Mouse (Mus musculus) limb, embryonic 15.5 days (tissue): ENCODE measurements around the gene Olfr1196. TPM values are rescaled to one million over a fixed set of nuclear protein-coding genes. Genes with fewer than 3 reads are reported as not detected.
"Not testable (repeated sequence)": the region's sequence is repeated elsewhere in the genome, so short reads cannot be mapped to it uniquely, and the experiment has no call there.

Source experiments
- ATAC-seq: fragments of 200-750 bp; cut with Nextera tagmentation; 2 replicates; pipeline ENCODE4 v1.8.0; 2017; ENCODE audit warnings: low read depth, moderate TSS enrichment; ENCODE audit not compliant: insufficient number of reproducible peaks, low FRiP score, low TSS enrichment
- H3K27ac ChIP-seq: fragments of 300-500 bp; sonication (generic); 2 replicates; pipeline ENCODE4 v1.5.1; 2015; ENCODE audit warnings: moderate library complexity, mild to moderate bottlenecking, inconsistent platforms
- H3K27me3 ChIP-seq: fragments of 300-500 bp; sonication (generic); 2 replicates; pipeline ENCODE4 v1.6.1; 2015; ENCODE audit warnings: inconsistent platforms
- H3K36me3 ChIP-seq: fragments of 300-500 bp; sonication (generic); 2 replicates; pipeline ENCODE4 v1.6.1; 2015; ENCODE audit warnings: inconsistent platforms
- H3K4me1 ChIP-seq: fragments of 300-500 bp; sonication (generic); 2 replicates; pipeline ENCODE4 v1.6.1; 2015; ENCODE audit warnings: inconsistent platforms
- H3K4me2 ChIP-seq: fragments of 300-500 bp; sonication (generic); 2 replicates; pipeline ENCODE4 v1.6.1; 2015; ENCODE audit warnings: mild to moderate bottlenecking, inconsistent platforms
- H3K4me3 ChIP-seq: fragments of 300-500 bp; sonication (generic); 2 replicates; pipeline ENCODE4 v1.5.1; 2015; ENCODE audit warnings: mild to moderate bottlenecking, inconsistent platforms
- H3K9ac ChIP-seq: fragments of 300-500 bp; sonication (generic); 2 replicates; pipeline ENCODE4 v1.6.1; 2015; ENCODE audit warnings: inconsistent platforms
- H3K9me3 ChIP-seq: fragments of 300-500 bp; sonication (generic); 2 replicates; pipeline ENCODE4 v1.6.1; 2016; ENCODE audit warnings: inconsistent platforms
- WGBS: fragments of 180-500 bp; shearing (Covaris S2); methylation state at CpG from one replicate; pipeline ENCODE4 v1.1.7; 2015; 5-methylcytosine and 5-hydroxymethylcytosine counted together
- polyA plus RNA-seq: library from polyadenylated mRNA; unstranded; fragments of >200 nt; fragmentation: Nextera tagmentation; extraction: Ambion mirVana; gene quantifications from 2 replicates; pipeline ENCODE4 v1.2.1, GENCODE M21; 2015

Olfr1196 gene
- polyA plus RNA-seq, result not detected in 2 replicates

GRCm38 (mm10) chr2:88704497-88704896 lies at the start of gene Olfr1196:
Gene Olfr1196 (minus strand): TSS chr2:88704597.
- Histone ChIP-seq H3K9me3 (no peaks in the 10 kb centered on the region), H3K27ac (no peak within 1 kb of the TSS), H3K4me1 (no peaks in the 10 kb centered on the region), H3K36me3 (no peaks in the 10 kb centered on the region), H3K4me3 (no peak within 1 kb of the TSS), H3K4me2 (no peak within 1 kb of the TSS), H3K27me3 (no peaks in the 10 kb centered on the region), H3K9ac (no peak within 1 kb of the TSS)
- ATAC-seq, result no peak
- 77% methylated on average over 2 of the region's 2 CpGs for WGBS

GRCm38 (mm10) chr2:88751270-88751669 lies 46.9 kb upstream of the Olfr1196 start, which contains the start of gene Olfr1198:
Gene Olfr1198 (minus strand): TSS chr2:88751370.
- no peaks in the 10 kb centered on the region for H3K4me1 ChIP-seq
- H3K36me3 ChIP-seq, result no peaks in the 10 kb centered on the region
- no peak within 1 kb of the TSS for H3K4me3 ChIP-seq
- no peak within 1 kb of the TSS for H3K9ac ChIP-seq
- 86% methylated on average over 2 of the region's 2 CpGs for WGBS
- H3K27me3 ChIP-seq, result no peaks in the 10 kb centered on the region
- no peak within 1 kb of the TSS for H3K27ac ChIP-seq
- no peaks in the 10 kb centered on the region for H3K9me3 ChIP-seq
- H3K4me2 ChIP-seq, result no peak within 1 kb of the TSS
- ATAC-seq, result no peak

- Histone ChIP-seq H3K36me3 (no peaks in the 10 kb centered on the region), H3K9me3 (no peaks in the 10 kb centered on the region), H3K9ac (no peak overlapping the region), H3K4me2 (no peak overlapping the region), H3K4me3 (no peak overlapping the region), H3K4me1 (no peaks in the 10 kb centered on the region), H3K27ac (no peak overlapping the region), H3K27me3 (no peaks in the 10 kb centered on the region)
- 87% methylated on average over 3 of the region's 3 CpGs for WGBS
- no peak for ATAC-seq
Measured at GRCm38 (mm10) chr2:88743379-88743778, 39.0 kb upstream of the Olfr1196 start.

GRCm38 (mm10) chr2:88732266-88732665 lies 27.9 kb upstream of the Olfr1196 start, which contains the start of gene Olfr1197:
Gene Olfr1197 (minus strand): TSS chr2:88732366.
- Histone ChIP-seq H3K27ac (no peak within 1 kb of the TSS), H3K4me1 (no peaks in the 10 kb centered on the region), H3K4me3 (no peak within 1 kb of the TSS), H3K27me3 (no peaks in the 10 kb centered on the region), H3K9me3 (no peaks in the 10 kb centered on the region), H3K36me3 (no peaks in the 10 kb centered on the region), H3K4me2 (no peak within 1 kb of the TSS), H3K9ac (no peak within 1 kb of the TSS)
- no peak for ATAC-seq
- 84% methylated on average over 1 of the region's 1 CpGs for WGBS

GRCm38 (mm10) chr2:88689087-88689486 lies 15.3 kb downstream of the Olfr1196 start, which contains the start of gene Olfr1195:
Gene Olfr1195 (minus strand): TSS chr2:88689187.
- ATAC-seq, result no peak
- Histone ChIP-seq H3K9me3 (no peaks in the 10 kb centered on the region), H3K4me2 (no peak within 1 kb of the TSS)

GRCm38 (mm10) chr2:88675328-88675727 lies 29.1 kb downstream of the Olfr1196 start, which contains the start of gene Olfr1193:
Gene Olfr1193 (plus strand): TSS chr2:88675628.
- not testable (repeated sequence) for H3K36me3 ChIP-seq, H3K9ac ChIP-seq, H3K4me1 ChIP-seq, H3K4me3 ChIP-seq, H3K27ac ChIP-seq, H3K4me2 ChIP-seq, ATAC-seq, H3K9me3 ChIP-seq, H3K27me3 ChIP-seq

More at GRCm38 (mm10) chr2:88689087-88689486, 15.3 kb downstream of the Olfr1196 start, which contains the start of gene Olfr1195:
- H3K4me1 ChIP-seq, result no peaks in the 10 kb centered on the region
- no peaks in the 10 kb centered on the region for H3K27me3 ChIP-seq
- no peaks in the 10 kb centered on the region for H3K36me3 ChIP-seq
- no peak within 1 kb of the TSS for H3K4me3 ChIP-seq
- H3K9ac ChIP-seq, result no peak within 1 kb of the TSS
- H3K27ac ChIP-seq, result no peak within 1 kb of the TSS

- Histone ChIP-seq H3K36me3 (no peaks in the 10 kb centered on the region), H3K4me2 (no peak within 1 kb of the TSS), H3K4me1 (no peaks in the 10 kb centered on the region), H3K9me3 (no peaks in the 10 kb centered on the region), H3K27ac (no peak within 1 kb of the TSS), H3K9ac (no peak within 1 kb of the TSS), H3K4me3 (no peak within 1 kb of the TSS), H3K27me3 (no peaks in the 10 kb centered on the region)
- no peak for ATAC-seq
- 36% methylated on average over 1 of the region's 1 CpGs for WGBS
Measured at GRCm38 (mm10) chr2:88648209-88648608, 56.2 kb downstream of the Olfr1196 start, which contains the start of gene Olfr1192-ps1. Gene Olfr1192-ps1 (plus strand): TSS chr2:88648509.

Other genes with a start within 250 kb of the Olfr1196 start
- gene Olfr1183, start 249.7 kb downstream of the Olfr1196 start, polyA plus RNA-seq, result not detected in 2 replicates
- gene Olfr1184, start 221.0 kb downstream of the Olfr1196 start, polyA plus RNA-seq, result not detected in 2 replicates
- gene Olfr1185-ps1, start 211.3 kb downstream of the Olfr1196 start, polyA plus RNA-seq, result not detected in 2 replicates
- not detected in 2 replicates for gene Olfr1186, start 186.0 kb downstream of the Olfr1196 start, polyA plus RNA-seq
- not detected in 2 replicates for gene Olfr1188, start 147.7 kb downstream of the Olfr1196 start, polyA plus RNA-seq
- gene Olfr1189, start 118.1 kb downstream of the Olfr1196 start, polyA plus RNA-seq, result not detected in 2 replicates
- gene Olfr1191-ps1, start 64.1 kb downstream of the Olfr1196 start, polyA plus RNA-seq, result not detected in 2 replicates
- gene Olfr1192-ps1, start 56.1 kb downstream of the Olfr1196 start, polyA plus RNA-seq, result not detected in 2 replicates
- gene Olfr1193, start 29.0 kb downstream of the Olfr1196 start, polyA plus RNA-seq, result not detected in 2 replicates
- gene Olfr1195, start 15.4 kb downstream of the Olfr1196 start, polyA plus RNA-seq, result not detected in 2 replicates
- gene Olfr1197, start 27.8 kb upstream of the Olfr1196 start, polyA plus RNA-seq, result not detected in 2 replicates
- not detected in 2 replicates for gene Olfr1198, start 46.8 kb upstream of the Olfr1196 start, polyA plus RNA-seq
- not detected in 2 replicates for gene Olfr1199, start 55.9 kb upstream of the Olfr1196 start, polyA plus RNA-seq
- gene Olfr1200, start 65.9 kb upstream of the Olfr1196 start, polyA plus RNA-seq, result not detected in 2 replicates
- not detected in 2 replicates for gene Olfr1201, start 88.4 kb upstream of the Olfr1196 start, polyA plus RNA-seq
- gene Olfr1202, start 109.9 kb upstream of the Olfr1196 start, polyA plus RNA-seq, result not detected in 2 replicates
- gene Olfr1205, start 125.1 kb upstream of the Olfr1196 start, polyA plus RNA-seq, result not detected in 2 replicates
- gene Olfr1204, start 144.7 kb upstream of the Olfr1196 start, polyA plus RNA-seq, result not detected in 2 replicates
- gene Olfr1206, start 158.6 kb upstream of the Olfr1196 start, polyA plus RNA-seq, result not detected in 2 replicates
- not detected in 2 replicates for gene Olfr1208, start 197.7 kb upstream of the Olfr1196 start, polyA plus RNA-seq
- gene Olfr1209, start 210.6 kb upstream of the Olfr1196 start, polyA plus RNA-seq, result not detected in 2 replicates
- gene Olfr1211, start 233.5 kb upstream of the Olfr1196 start, polyA plus RNA-seq, result not detected in 2 replicates
- gene Olfr1212, start 249.4 kb upstream of the Olfr1196 start, polyA plus RNA-seq, result not detected in 2 replicates